Mouse (Mus musculus): ENCODE measurements around the gene Gm3854.

DNA sequence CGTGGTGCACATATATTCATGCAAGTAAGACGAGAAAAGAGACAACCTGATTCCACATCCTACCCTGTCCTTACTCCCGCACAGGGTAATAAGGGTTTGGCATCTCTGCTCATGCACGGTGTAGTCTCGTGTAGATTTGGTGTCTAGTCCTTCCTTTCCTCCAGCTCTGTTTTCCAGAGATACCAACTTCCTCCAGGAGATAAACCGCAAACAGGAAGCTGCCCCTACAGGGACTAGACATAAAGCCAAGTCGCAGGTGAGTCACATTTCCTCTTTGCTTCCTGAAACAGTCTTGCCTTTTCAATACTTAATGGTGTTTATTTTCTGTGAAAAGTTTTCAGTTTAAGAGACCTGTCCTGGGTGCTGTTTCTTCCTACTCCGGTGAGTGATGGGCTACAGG, 40.5 kb downstream of the Gm3854 start:
- TF ChIP-seq POLR2A (IDR thresholded peaks at IDR 0.05; ENCODE audit: insufficient read depth, low read depth, low read length) (no peak), CTCF (IDR thresholded peaks at IDR 0.05; ENCODE audit: insufficient read depth, low read depth, low read length) (no peak)
